Mouse (Mus musculus): ENCODE data around the gene Hmgn1.
A peak's percentile ranks its signal among the peaks of the same experiment; 100 is the strongest.

DNA sequence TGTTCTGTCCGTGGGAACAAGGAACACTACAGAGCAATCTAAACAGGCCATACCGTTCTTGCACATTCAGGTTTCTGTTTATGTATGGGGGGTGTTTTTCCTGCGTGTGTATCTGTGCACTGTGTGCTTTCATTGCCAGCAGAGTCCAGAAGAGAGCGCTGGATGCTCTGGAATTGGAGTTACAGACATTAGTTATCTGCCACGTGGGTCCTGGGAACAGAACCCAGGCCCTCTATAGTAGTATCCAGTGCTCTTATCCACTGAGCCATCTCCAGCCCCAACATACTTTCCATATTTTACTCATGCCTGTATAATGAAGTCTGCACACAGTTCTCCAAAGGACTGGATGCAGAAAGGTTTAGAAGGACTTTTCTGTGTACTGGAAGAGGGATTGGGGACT, 18.3 kb upstream of the Hmgn1 start:
- 0 out of 2 replicates have a peak, but pooled peaks have one; percentile 2 for TF ChIP-seq CTCF (IDR thresholded peaks at IDR 0.05; ENCODE audit: low read depth)
- TF ChIP-seq EP300 (IDR thresholded peaks at IDR 0.05; ENCODE audit: low read depth): no peak

Data from liver, postnatal 0 days (tissue).